Mouse (Mus musculus) spleen, adult 2 months (tissue): ENCODE measurements around the gene Camta1. TPM values are rescaled to one million over a fixed set of nuclear protein-coding genes. Genes with fewer than 3 reads are reported as not detected.

Experiments used
- DNase-seq, 2 experiments: peaks; one replicate each; pipeline versions ENCODE4 v3.0.0 to v3.0.0-alpha.2; 2012 to 2021; ENCODE audit warnings: low spot score in 2 of 2, low read depth in 1 of 2
- H3K27ac ChIP-seq: fragments of 200-500 bp; 2 replicates; pipeline ENCODE4 v1.5.1; 2012; ENCODE audit warnings: low read length, inconsistent platforms; ENCODE audit not compliant: insufficient read depth
- H3K27me3 ChIP-seq: fragments of 200-500 bp; 2 replicates; pipeline ENCODE4 v1.6.1; 2012; ENCODE audit warnings: mild to moderate bottlenecking, moderate library complexity, low read length, inconsistent platforms; ENCODE audit not compliant: control insufficient read depth, insufficient read depth
- H3K36me3 ChIP-seq: fragments of 200-500 bp; 2 replicates; pipeline ENCODE4 v1.6.1; 2012; ENCODE audit warnings: mild to moderate bottlenecking, low read length, inconsistent platforms; ENCODE audit not compliant: control insufficient read depth, insufficient read depth
- H3K4me1 ChIP-seq: fragments of 200-500 bp; 2 replicates; pipeline ENCODE4 v1.6.1; 2011; ENCODE audit warnings: inconsistent platforms; ENCODE audit not compliant: control insufficient read depth, insufficient read depth, insufficient read length
- H3K4me3 ChIP-seq: fragments of 200-500 bp; 2 replicates; pipeline ENCODE4 v1.5.1; 2011; ENCODE audit warnings: mild to moderate bottlenecking, inconsistent platforms; ENCODE audit not compliant: insufficient read depth, insufficient read length; ENCODE audit errors: extremely low read depth
- CTCF ChIP-seq: fragments of 200-500 bp; IDR thresholded peaks from 2 replicates; pipeline ENCODE4 v1.5.1; 2011; ENCODE audit warnings: mild to moderate bottlenecking, inconsistent platforms; ENCODE audit not compliant: insufficient read depth, insufficient read length, insufficient replicate concordance; ENCODE audit errors: extremely low read depth
- POLR2A ChIP-seq: fragments of 200-500 bp; IDR thresholded peaks from 2 replicates; pipeline ENCODE4 v1.6.1; 2011; ENCODE audit warnings: low read depth, low read length, inconsistent platforms
- WGBS: fragments of 180-500 bp; shearing (Covaris S2); methylation state at CpG from one replicate; pipeline ENCODE4 v1.1.7; 2018; 5-methylcytosine and 5-hydroxymethylcytosine counted together
- polyA plus RNA-seq: library from polyadenylated mRNA; depleted of rRNA; stranded (reverse); fragments of >200 nt; gene quantifications from 2 replicates; pipeline ENCODE4 v1.2.3, GENCODE M21; 2012

Camta1 gene
- polyA plus RNA-seq, 1 experiment: 7.7 TPM

DNA sequence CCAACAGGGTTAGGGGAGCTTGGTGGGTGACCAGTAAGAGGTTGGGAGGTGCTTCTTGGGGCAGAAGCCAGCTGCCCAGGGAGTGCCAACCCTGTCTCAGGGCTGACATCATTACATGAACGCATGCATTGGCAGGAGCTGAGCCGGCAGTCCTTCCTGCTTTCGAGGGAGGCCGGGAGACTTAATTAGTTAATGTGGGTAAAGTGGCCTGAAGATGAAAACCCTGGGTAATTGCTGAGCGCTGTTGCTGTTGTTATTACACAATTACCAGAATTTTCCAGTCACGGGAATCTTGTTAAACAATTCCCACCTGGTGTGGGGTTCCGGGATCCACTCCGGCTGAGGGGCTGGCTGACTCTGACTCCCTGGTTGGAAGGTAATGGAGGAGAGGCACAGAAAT is 689.1 kb downstream of the Camta1 start:
- Histone ChIP-seq H3K4me3 (no peak overlapping the region), H3K36me3 (no peaks in the 10 kb centered on the region), H3K4me1 (no peaks in the 10 kb centered on the region), H3K27ac (no peak overlapping the region), H3K27me3 (no peaks in the 10 kb centered on the region)
- no peak for TF ChIP-seq POLR2A
- TF ChIP-seq CTCF: no peak
- DNase-seq: no peak
- WGBS: 84% methylated on average over 8 of the region's 8 CpGs

- Histone ChIP-seq H3K27me3 (no peaks in the 10 kb centered on the region), H3K4me3 (no peak overlapping the region), H3K27ac (no peak overlapping the region), H3K4me1 (no peaks in the 10 kb centered on the region), H3K36me3 (no peaks in the 10 kb centered on the region)
- no peak for DNase-seq
- no peak for TF ChIP-seq CTCF
- TF ChIP-seq POLR2A: no peak
- 90% methylated on average over 3 of the region's 3 CpGs for WGBS
Measured at GRCm38 (mm10) chr4:151171117-151171516, 690.6 kb downstream of the Camta1 start.

- 62% methylated on average over 18 of the region's 18 CpGs for WGBS
- TF ChIP-seq POLR2A: no peak
- TF ChIP-seq CTCF: no peak
- H3K4me3 ChIP-seq: no peak overlapping the region
- no peak for DNase-seq
- H3K27ac ChIP-seq: no peak overlapping the region
- no peaks in the 10 kb centered on the region for H3K36me3 ChIP-seq
- no peaks in the 10 kb centered on the region for H3K4me1 ChIP-seq
- H3K27me3 ChIP-seq: no peaks in the 10 kb centered on the region
Measured at GRCm38 (mm10) chr4:151170658-151171057, 691.0 kb downstream of the Camta1 start.

DNA sequence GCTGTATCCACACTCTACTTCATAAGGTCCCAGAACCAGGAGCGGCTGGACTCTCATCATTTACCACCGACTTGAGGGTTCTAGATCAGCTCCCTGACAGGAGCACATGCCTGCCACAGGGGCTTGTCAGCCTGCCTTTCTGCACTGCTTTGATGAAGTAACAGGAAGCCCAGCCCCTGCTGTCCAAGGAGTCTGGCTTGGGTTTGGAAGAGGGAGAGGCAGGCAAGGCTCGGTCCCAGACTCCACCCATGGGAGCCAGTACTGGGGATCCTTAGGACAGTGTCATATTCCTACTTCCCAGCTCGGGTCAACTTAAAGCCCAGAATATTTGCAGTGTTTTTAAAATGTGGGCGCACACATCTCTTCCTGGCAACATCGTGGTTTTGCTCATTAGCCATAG is 694.7 kb downstream of the Camta1 start:
- 79% methylated on average over 6 of the region's 6 CpGs for WGBS
- no peaks in the 10 kb centered on the region for H3K4me1 ChIP-seq
- H3K27ac ChIP-seq: no peak overlapping the region
- H3K27me3 ChIP-seq: no peaks in the 10 kb centered on the region
- no peaks in the 10 kb centered on the region for H3K36me3 ChIP-seq
- H3K4me3 ChIP-seq: no peak overlapping the region
- TF ChIP-seq CTCF: no peak
- TF ChIP-seq POLR2A: no peak
- DNase-seq: no peak

DNA sequence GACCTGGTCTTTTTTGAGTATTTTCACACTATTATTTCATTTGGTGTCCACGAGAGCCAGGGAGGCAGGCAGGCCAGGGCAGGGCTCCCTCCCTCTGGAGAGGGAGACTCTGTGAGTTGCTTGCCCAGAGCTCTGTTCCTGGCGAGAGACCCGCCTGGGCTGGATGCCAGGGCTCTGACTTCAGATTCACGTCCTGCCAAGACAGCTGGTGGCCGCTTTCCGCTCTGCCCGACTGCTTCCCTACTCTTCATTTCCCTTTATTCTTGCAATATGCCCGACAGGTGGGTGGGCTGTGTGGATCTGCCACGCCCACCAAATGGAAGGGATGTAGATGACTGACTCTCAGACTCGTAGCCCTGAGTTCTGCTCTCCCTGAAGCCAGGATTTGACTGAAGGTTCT is 696.1 kb downstream of the Camta1 start:
- no peaks in the 10 kb centered on the region for H3K4me1 ChIP-seq
- no peak for DNase-seq
- 15% methylated on average over 10 of the region's 10 CpGs for WGBS
- TF ChIP-seq POLR2A (no peak), CTCF (no peak)
- no peak overlapping the region for H3K27ac ChIP-seq
- H3K4me3 ChIP-seq: no peak overlapping the region
- no peaks in the 10 kb centered on the region for H3K27me3 ChIP-seq
- no peaks in the 10 kb centered on the region for H3K36me3 ChIP-seq

GRCm38 (mm10) chr4:151164309-151164708 is 697.4 kb downstream of the Camta1 start:
- TF ChIP-seq POLR2A (no peak), CTCF (no peak)
- no peaks in the 10 kb centered on the region for H3K4me1 ChIP-seq
- no peak overlapping the region for H3K27ac ChIP-seq
- H3K36me3 ChIP-seq: no peaks in the 10 kb centered on the region
- 70% methylated on average over 1 of the region's 1 CpGs for WGBS
- DNase-seq: no peak
- no peak overlapping the region for H3K4me3 ChIP-seq
- H3K27me3 ChIP-seq: no peaks in the 10 kb centered on the region

GRCm38 (mm10) chr4:151161869-151162268 is 699.8 kb downstream of the Camta1 start:
- TF ChIP-seq CTCF (no peak), POLR2A (no peak)
- DNase-seq: no peak
- Histone ChIP-seq H3K4me1 (no peaks in the 10 kb centered on the region), H3K4me3 (no peak overlapping the region), H3K27ac (no peak overlapping the region), H3K27me3 (no peaks in the 10 kb centered on the region), H3K36me3 (no peaks in the 10 kb centered on the region)
- 50% methylated on average over 6 of the region's 6 CpGs for WGBS

DNA sequence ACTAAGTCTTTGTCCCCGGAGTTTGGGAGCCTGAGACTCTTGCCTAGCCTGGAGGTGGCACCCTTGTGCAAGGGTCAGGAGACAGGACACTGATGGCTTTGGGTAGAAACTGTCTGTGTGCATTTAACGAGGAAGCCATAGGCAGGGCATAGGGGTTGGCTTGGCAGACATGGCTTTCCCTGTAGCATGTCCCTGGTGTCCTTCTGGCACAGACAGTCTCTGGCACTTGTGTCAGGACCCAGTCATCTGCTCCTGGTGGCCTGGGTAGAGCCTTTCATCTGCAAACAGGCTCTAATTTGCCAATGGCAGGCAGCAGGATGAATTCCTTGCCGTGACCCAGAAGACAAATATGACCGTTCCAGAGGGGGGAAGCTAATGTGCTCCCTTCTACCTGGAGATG is 700.7 kb downstream of the Camta1 start:
- 65% methylated on average over 4 of the region's 4 CpGs for WGBS

More for the DNA sequence above, 700.7 kb downstream of the Camta1 start:
- Histone ChIP-seq H3K27me3 (no peaks in the 10 kb centered on the region), H3K36me3 (no peaks in the 10 kb centered on the region), H3K4me1 (no peaks in the 10 kb centered on the region), H3K4me3 (no peak overlapping the region), H3K27ac (no peak overlapping the region)
- TF ChIP-seq CTCF: no peak
- TF ChIP-seq POLR2A: no peak
- DNase-seq: no peak
